Comparison of ENCODE assay signal across 18 mouse cellular contexts in the genomic region with DNA sequence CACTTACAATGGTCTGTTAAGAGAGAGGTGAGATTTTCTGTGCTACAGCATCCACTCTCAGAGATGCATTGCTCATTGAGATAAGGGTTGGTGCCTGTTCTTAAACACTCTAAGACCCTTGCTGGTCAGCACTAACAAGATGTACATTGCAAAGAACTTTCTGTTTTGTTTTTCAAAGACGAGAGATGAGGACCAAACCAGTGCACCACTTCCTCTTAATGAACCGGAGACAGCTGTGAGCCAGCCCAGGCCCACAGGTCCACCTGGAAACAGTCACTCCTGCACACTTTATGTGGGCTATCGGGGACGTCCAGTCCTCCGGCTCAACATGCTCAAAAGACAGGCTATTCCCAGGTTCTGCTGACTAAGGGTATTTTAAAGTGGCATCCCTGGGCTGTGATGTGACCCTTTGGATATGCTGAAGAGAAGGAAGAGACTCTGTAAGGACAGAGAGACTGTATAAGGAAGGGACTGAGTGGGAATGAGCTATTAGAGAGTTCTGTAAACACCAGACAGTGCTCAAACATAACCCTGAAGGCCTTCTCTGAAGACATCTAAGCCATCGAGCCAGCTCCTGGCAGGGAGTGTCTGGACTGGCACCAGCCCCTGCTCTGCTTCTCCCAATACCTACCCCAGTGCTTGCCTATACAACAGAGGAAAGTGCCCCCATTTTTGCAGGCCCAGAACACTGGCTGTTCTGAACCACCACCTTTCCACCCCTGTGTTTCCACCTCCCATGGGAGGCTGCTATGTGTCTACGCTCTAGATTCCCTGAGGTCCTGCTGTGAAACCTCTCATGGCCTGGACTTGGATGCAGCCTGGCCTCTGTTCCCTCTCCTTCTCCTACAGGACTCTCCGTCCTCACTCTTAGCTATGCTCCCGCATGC. TPM values are rescaled to one million over a fixed set of nuclear protein-coding genes. Genes with fewer than 3 reads are reported as not detected.
DNase-seq lines count a peak whose midpoint lies in the region; ATAC-seq lines count a peak whose summit lies in the region.
"Had no signal": no experiment of that assay in that cellular context is flagged by ENCODE, and none has a peak within 500 bp of the region (broad histone marks: within the 10 kb centered on the region; RNA-seq: fewer than 3 reads in every experiment).

No protein-coding gene starts in this region.

- peak; percentile 55 for DNase-seq in cerebellum, adult 9-11 months
- peak; percentile 29 for DNase-seq in thymus, postnatal 0 days (ENCODE audit: low spot score)
- DNase-seq in thymus, adult 18-20 months: no peak
- DNase-seq in thymus, postnatal 4 days: peak; percentile 54
- no peak for DNase-seq in frontal cortex, postnatal 25 days (ENCODE audit: low spot score in 2 of 2)
- no peak for DNase-seq in frontal cortex, postnatal 14 days (ENCODE audit: low spot score in 2 of 2)
- DNase-seq: adrenal gland, postnatal 10 days; kidney, adult 18-20 months; midbrain, embryonic 14.5 days had no signal

- ATAC-seq in cerebellum, adult (ENCODE audit: insufficient number of reproducible peaks, low FRiP score, low TSS enrichment): no peak
- peak; percentile 62 for ATAC-seq in inflammation-experienced regulatory T-cells, adult 6 months

RNA-seq across cellular contexts. Expression of a gene that starts 43.3 kb away (rescaled TPM):
- polyA plus RNA-seq in thymus, postnatal 0 days (2015; fragmentation: Nextera tagmentation; extraction: Ambion mirVana): 45.3 and 50.3 TPM in 2 replicates
- polyA plus RNA-seq in inflammation-experienced regulatory T-cells, adult 6 months (2017; shearing (Covaris generic)): 100 to 1,000 TPM in 2 of 3 experiments, 10 to 100 TPM in 1; 94.4 to 152 (median 117) TPM

RNA-seq across cellular contexts. Expression of a gene that starts 57.4 kb away (rescaled TPM):
- 10.0 and 12.7 TPM in 2 replicates for polyA plus RNA-seq in thymus, postnatal 0 days (2015; fragmentation: Nextera tagmentation; extraction: Ambion mirVana)
- polyA plus RNA-seq in inflammation-experienced regulatory T-cells, adult 6 months (2017; shearing (Covaris generic)): 1 to 10 TPM; 1.5 to 5.6 (median 4.6) TPM

RNA-seq across cellular contexts. Expression of a gene that starts 57.6 kb away (rescaled TPM):
- not detected in 2 replicates for polyA plus RNA-seq in thymus, postnatal 0 days (2015; fragmentation: Nextera tagmentation; extraction: Ambion mirVana)
- not detected for polyA plus RNA-seq in inflammation-experienced regulatory T-cells, adult 6 months (2017; shearing (Covaris generic))
- polyA plus RNA-seq: forebrain, embryonic 11.5 days; heart, postnatal 0 days; hindbrain, embryonic 15.5 days; large intestine, adult 2 months; limb, embryonic 13.5 days; liver, embryonic 16.5 days; midbrain, embryonic 14.5 days; stomach, embryonic 14.5 days had no signal

Comparison
In these comparisons a context has a peak if more than half of its experiments do, and no peak if none do; other contexts are left out.
1. DNase-seq: peak in cerebellum, adult 9-11 months (single experiment), thymus, postnatal 0 days (single experiment) and thymus, postnatal 4 days (single experiment); none in thymus, adult 18-20 months (0 of 2), frontal cortex, postnatal 25 days (0 of 2) and frontal cortex, postnatal 14 days (0 of 2).